Mouse (Mus musculus): ENCODE data around the gene Dnajc2. TPM values are rescaled to one million over a fixed set of nuclear protein-coding genes. Genes with fewer than 3 reads are reported as not detected.
A peak's percentile ranks its signal among the peaks of the same experiment; 100 is the strongest.

The Dnajc2 gene
- total and polyA plus RNA-seq, 2 experiments = 7.0 to 10.6 TPM

DNA sequence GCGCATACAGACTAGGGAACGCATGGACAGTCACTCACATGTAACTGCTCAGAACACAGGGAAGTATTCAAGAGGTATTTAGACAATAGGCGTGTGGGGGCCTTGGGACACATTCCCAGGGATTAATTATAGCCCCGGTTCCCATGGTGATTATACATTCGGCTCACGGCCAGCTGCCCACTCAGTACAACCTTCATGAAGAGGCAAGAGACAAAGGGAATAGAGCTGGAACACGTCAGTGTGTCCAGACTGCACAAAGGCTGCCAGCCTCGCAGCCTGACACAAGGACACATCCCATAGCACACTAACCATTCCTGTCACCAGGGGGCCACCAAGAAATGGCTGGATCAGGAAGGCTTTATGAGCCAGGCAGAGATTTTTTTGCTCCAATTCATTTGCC is 52.1 kb downstream of the Dnajc2 start:
- DNase-seq (ENCODE audit: extremely low read depth, low read depth, low spot score) = no peak
- H3K4me3 ChIP-seq (ENCODE audit: insufficient read depth, low read depth, low read length) = no peak overlapping the region
- H3K79me2 ChIP-seq (ENCODE audit: control insufficient read depth, insufficient read depth, low read length) = no peaks in the 10 kb centered on the region; the same call in 1 of the 2 replicates
- no peaks in the 10 kb centered on the region for H3K27me3 ChIP-seq (ENCODE audit: control insufficient read depth, insufficient read depth, low read length)
- TF ChIP-seq CTCF (IDR thresholded peaks at IDR 0.05; ENCODE audit: low read depth, low read length) (peak; percentile 41; the same call in 1 of the 2 replicates), POLR2A (IDR thresholded peaks at IDR 0.05; ENCODE audit: extremely low read depth, insufficient read depth, low read length) (no peak)
- 67% methylated on average over 8 of the region's 8 CpGs for WGBS
- H3K27ac ChIP-seq (replicated peaks; ENCODE audit: insufficient read depth, low read depth, low read length) = no peak overlapping the region
- no peaks in the 10 kb centered on the region for H3K36me3 ChIP-seq (ENCODE audit: control insufficient read depth, insufficient read depth, low read length)
- no peak overlapping the region for H3K9ac ChIP-seq (ENCODE audit: low read depth, low read length)
- peaks cover 3% of the 10 kb centered on the region for H3K4me1 ChIP-seq (ENCODE audit: control insufficient read depth, insufficient read depth, low read length)

DNA sequence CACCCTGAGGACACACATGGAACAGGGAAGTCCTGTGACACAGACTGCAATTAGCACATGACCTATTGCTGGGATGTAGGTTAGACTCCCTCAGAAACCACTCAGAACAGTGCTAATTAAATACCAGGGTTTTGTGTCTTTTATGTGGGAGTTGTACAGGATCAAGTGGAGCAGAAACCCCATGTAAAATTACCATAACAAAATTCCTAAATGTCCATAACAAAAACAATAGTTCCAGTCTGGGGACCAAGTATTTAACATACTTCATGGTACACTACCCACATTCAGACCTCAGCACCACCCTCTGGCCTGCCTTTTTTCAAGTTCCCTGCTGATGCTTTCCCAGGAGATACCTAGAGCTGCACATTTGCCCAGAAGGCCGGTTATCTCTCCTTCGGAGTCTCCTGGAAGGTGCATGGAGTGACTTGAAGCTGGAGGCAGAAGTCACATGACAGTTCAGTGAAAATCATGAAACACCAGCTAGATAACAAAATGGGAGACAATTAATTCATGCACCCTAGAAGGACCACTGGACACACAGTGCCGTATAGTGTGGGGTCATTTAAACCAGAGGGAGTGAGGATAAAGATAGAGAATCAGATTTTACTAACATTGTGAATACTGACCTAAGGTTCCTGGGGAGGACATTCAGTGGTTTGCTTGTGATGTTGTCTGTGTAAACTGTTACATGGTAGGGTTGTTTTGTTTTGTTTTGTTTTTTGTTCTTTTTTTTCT is 52.7 kb downstream of the Dnajc2 start:
- no peak overlapping the region for H3K9ac ChIP-seq (ENCODE audit: low read depth, low read length)
- no peaks in the 10 kb centered on the region for H3K36me3 ChIP-seq (ENCODE audit: control insufficient read depth, insufficient read depth, low read length)
- 92% methylated on average over 3 of the region's 3 CpGs for WGBS
- no peaks in the 10 kb centered on the region for H3K27me3 ChIP-seq (ENCODE audit: control insufficient read depth, insufficient read depth, low read length)
- no peaks in the 10 kb centered on the region for H3K4me1 ChIP-seq (ENCODE audit: control insufficient read depth, insufficient read depth, low read length)
- TF ChIP-seq CTCF (IDR thresholded peaks at IDR 0.05; ENCODE audit: low read depth, low read length) = no peak
- no peaks in the 10 kb centered on the region; the same call in 1 of the 2 replicates for H3K79me2 ChIP-seq (ENCODE audit: control insufficient read depth, insufficient read depth, low read length)
- no peak overlapping the region for H3K27ac ChIP-seq (replicated peaks; ENCODE audit: insufficient read depth, low read depth, low read length)
- DNase-seq (ENCODE audit: extremely low read depth, low read depth, low spot score) = no peak
- H3K4me3 ChIP-seq (ENCODE audit: insufficient read depth, low read depth, low read length) = no peak overlapping the region

DNA sequence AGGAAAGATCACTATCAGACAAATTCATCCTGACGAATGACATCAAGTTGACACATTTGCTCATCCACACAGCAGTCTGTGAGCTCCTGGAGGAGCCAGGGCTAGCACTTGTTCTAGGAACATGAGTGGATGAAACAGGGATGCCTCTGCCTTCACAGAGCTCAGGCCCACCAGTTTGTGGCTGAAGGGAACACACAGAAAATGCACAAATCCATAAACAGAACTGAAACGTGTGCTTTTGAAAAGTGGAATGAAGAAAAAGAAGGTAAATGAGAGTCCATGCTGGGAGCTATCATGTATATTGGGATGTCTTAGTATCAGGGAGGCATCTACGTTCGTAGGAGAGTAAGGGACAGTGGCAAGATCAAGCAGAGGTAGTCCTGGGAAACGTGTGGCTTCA is 55.9 kb downstream of the Dnajc2 start:
- H3K4me1 ChIP-seq (ENCODE audit: control insufficient read depth, insufficient read depth, low read length) = no peaks in the 10 kb centered on the region
- no peak overlapping the region for H3K27ac ChIP-seq (replicated peaks; ENCODE audit: insufficient read depth, low read depth, low read length)
- H3K79me2 ChIP-seq (ENCODE audit: control insufficient read depth, insufficient read depth, low read length) = no peaks in the 10 kb centered on the region
- H3K36me3 ChIP-seq (ENCODE audit: control insufficient read depth, insufficient read depth, low read length) = no peaks in the 10 kb centered on the region
- 85% methylated on average over 5 of the region's 5 CpGs for WGBS
- H3K27me3 ChIP-seq (ENCODE audit: control insufficient read depth, insufficient read depth, low read length) = no peaks in the 10 kb centered on the region
- DNase-seq (ENCODE audit: extremely low read depth, low read depth, low spot score) = no peak
- H3K9ac ChIP-seq (ENCODE audit: low read depth, low read length) = no peak overlapping the region
- no peak for TF ChIP-seq POLR2A (IDR thresholded peaks at IDR 0.05; ENCODE audit: extremely low read depth, insufficient read depth, low read length)
- no peak for TF ChIP-seq CTCF (IDR thresholded peaks at IDR 0.05; ENCODE audit: low read depth, low read length)
- H3K4me3 ChIP-seq (ENCODE audit: insufficient read depth, low read depth, low read length) = no peak overlapping the region

DNA sequence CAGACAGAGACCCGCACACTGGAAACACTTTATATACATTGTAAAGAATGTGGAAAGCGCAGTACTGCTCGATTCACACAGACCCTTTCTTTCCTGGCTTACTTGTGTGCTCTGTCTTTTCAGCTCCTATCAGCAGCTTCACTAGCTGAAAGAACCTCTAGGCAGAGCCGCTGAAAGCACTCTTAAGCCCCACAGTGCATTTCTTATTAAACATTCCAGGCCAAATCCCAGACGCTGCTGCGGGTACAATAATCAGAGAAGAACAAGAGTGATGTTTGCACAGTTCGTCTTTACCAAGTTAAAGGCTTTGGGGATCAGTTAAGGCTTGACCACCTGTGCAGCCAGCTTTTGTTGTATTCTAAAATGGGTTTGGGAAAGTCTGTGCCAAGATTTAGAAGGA is 60.2 kb downstream of the Dnajc2 start:
- H3K36me3 ChIP-seq (ENCODE audit: control insufficient read depth, insufficient read depth, low read length) = no peaks in the 10 kb centered on the region
- H3K4me1 ChIP-seq (ENCODE audit: control insufficient read depth, insufficient read depth, low read length) = no peaks in the 10 kb centered on the region
- WGBS = 72% methylated on average over 7 of the region's 7 CpGs
- no peak overlapping the region for H3K27ac ChIP-seq (replicated peaks; ENCODE audit: insufficient read depth, low read depth, low read length)
- H3K9ac ChIP-seq (ENCODE audit: low read depth, low read length) = no peak overlapping the region
- TF ChIP-seq POLR2A (IDR thresholded peaks at IDR 0.05; ENCODE audit: extremely low read depth, insufficient read depth, low read length) = no peak
- no peak for TF ChIP-seq CTCF (IDR thresholded peaks at IDR 0.05; ENCODE audit: low read depth, low read length)
- no peak for DNase-seq (ENCODE audit: extremely low read depth, low read depth, low spot score)
- H3K27me3 ChIP-seq (ENCODE audit: control insufficient read depth, insufficient read depth, low read length) = no peaks in the 10 kb centered on the region
- no peak overlapping the region for H3K4me3 ChIP-seq (ENCODE audit: insufficient read depth, low read depth, low read length)
- no peaks in the 10 kb centered on the region for H3K79me2 ChIP-seq (ENCODE audit: control insufficient read depth, insufficient read depth, low read length)

DNA sequence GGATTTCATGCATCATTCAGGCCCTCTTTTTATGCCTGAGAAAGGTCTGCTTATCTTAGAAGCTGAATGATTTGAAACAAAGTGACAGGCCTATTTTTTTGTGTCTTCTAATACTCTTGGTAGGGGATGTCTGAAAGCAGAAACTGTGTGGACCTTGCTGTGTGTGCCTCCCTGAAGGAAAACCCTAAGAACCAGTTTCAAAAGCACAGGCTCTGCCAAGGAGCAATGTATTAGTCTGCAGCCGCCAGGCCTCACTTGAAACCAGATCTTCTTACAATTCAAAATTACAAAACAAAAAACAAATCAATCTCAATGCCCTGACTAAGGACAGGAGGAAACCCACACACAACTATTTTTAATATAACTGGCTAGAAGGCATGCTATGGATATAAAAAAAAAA is 60.6 kb downstream of the Dnajc2 start:
- H3K4me1 ChIP-seq (ENCODE audit: control insufficient read depth, insufficient read depth, low read length) = no peaks in the 10 kb centered on the region
- H3K4me3 ChIP-seq (ENCODE audit: insufficient read depth, low read depth, low read length) = no peak overlapping the region
- H3K79me2 ChIP-seq (ENCODE audit: control insufficient read depth, insufficient read depth, low read length) = no peaks in the 10 kb centered on the region
- H3K36me3 ChIP-seq (ENCODE audit: control insufficient read depth, insufficient read depth, low read length) = no peaks in the 10 kb centered on the region
- TF ChIP-seq CTCF (IDR thresholded peaks at IDR 0.05; ENCODE audit: low read depth, low read length) = no peak
- no peak for TF ChIP-seq POLR2A (IDR thresholded peaks at IDR 0.05; ENCODE audit: extremely low read depth, insufficient read depth, low read length)
- no peak overlapping the region for H3K9ac ChIP-seq (ENCODE audit: low read depth, low read length)
- DNase-seq (ENCODE audit: extremely low read depth, low read depth, low spot score) = no peak
- H3K27ac ChIP-seq (replicated peaks; ENCODE audit: insufficient read depth, low read depth, low read length) = no peak overlapping the region
- H3K27me3 ChIP-seq (ENCODE audit: control insufficient read depth, insufficient read depth, low read length) = no peaks in the 10 kb centered on the region
- WGBS = 85% methylated on average over 1 of the region's 1 CpGs

DNA sequence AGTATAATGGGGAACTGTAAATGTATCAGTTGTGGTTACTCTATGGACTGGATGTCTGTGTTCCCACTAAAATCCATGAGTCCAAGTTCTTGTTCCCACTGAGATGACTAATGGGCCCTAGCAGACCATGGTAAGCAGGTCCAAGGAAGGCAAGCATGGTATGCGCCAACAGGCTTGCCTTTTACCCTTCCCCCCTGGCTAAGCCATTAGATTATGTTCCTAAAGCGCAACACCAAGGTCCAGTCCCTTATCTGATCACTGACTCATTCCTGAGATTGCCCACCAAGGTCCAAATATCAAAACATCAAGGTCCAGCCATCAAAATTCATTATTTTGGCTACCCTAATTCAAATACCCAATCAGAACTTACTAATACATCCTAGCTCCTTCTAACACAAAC is 65.8 kb downstream of the Dnajc2 start:
- H3K4me3 ChIP-seq (ENCODE audit: insufficient read depth, low read depth, low read length) = no peak overlapping the region
- no peaks in the 10 kb centered on the region for H3K4me1 ChIP-seq (ENCODE audit: control insufficient read depth, insufficient read depth, low read length)
- H3K27ac ChIP-seq (replicated peaks; ENCODE audit: insufficient read depth, low read depth, low read length) = no peak overlapping the region
- WGBS = 97% methylated on average over 2 of the region's 2 CpGs
- H3K27me3 ChIP-seq (ENCODE audit: control insufficient read depth, insufficient read depth, low read length) = no peaks in the 10 kb centered on the region
- TF ChIP-seq POLR2A (IDR thresholded peaks at IDR 0.05; ENCODE audit: extremely low read depth, insufficient read depth, low read length) (no peak), CTCF (IDR thresholded peaks at IDR 0.05; ENCODE audit: low read depth, low read length) (no peak)
- DNase-seq (ENCODE audit: extremely low read depth, low read depth, low spot score) = no peak
- no peaks in the 10 kb centered on the region for H3K79me2 ChIP-seq (ENCODE audit: control insufficient read depth, insufficient read depth, low read length)
- no peak overlapping the region for H3K9ac ChIP-seq (ENCODE audit: low read depth, low read length)
- H3K36me3 ChIP-seq (ENCODE audit: control insufficient read depth, insufficient read depth, low read length) = no peaks in the 10 kb centered on the region

Data from liver, adult 2 months (tissue).